In genomic region chr8:4216296-4216695, GRCm38 (mm10) we compare ENCODE assay signal across 8 mouse cellular contexts. TPM values are rescaled to one million over a fixed set of nuclear protein-coding genes. Genes with fewer than 3 reads are reported as not detected.
A peak's percentile ranks its signal among the peaks of the same experiment; 100 is the strongest.
DNase-seq lines count a peak whose midpoint lies in the region; ATAC-seq and TF ChIP-seq lines count a peak whose summit lies in the region.

No protein-coding gene starts in this region.

- no peaks in the 10 kb centered on the region for H3K9me3 ChIP-seq in lung, embryonic 16.5 days (ENCODE audit: control insufficient read depth, low read length)
- no peaks in the 10 kb centered on the region; the same call in 1 of the 2 replicates for H3K9me3 ChIP-seq in limb, embryonic 13.5 days
- H3K9me3 ChIP-seq in stomach, embryonic 14.5 days (ENCODE audit: control insufficient read depth, low read depth, low read length), result no peaks in the 10 kb centered on the region

- H3K27me3 ChIP-seq in cerebellum, adult 2 months (ENCODE audit: control insufficient read depth, insufficient read depth, low read length), result no peaks in the 10 kb centered on the region
- H3K27me3 ChIP-seq in lung, embryonic 16.5 days (ENCODE audit: control insufficient read depth, insufficient read depth, low read depth, low read length), result peaks cover 23% of the 10 kb centered on the region
- peaks cover 61% of the 10 kb centered on the region for H3K27me3 ChIP-seq in limb, embryonic 13.5 days
- H3K27me3 ChIP-seq in stomach, embryonic 14.5 days (ENCODE audit: control insufficient read depth, insufficient read depth, low read length), result no peaks in the 10 kb centered on the region

- no peak overlapping the region for H3K27ac ChIP-seq in cerebellum, adult 2 months (ENCODE audit: insufficient read depth, low read length)
- H3K27ac ChIP-seq in lung, embryonic 16.5 days (ENCODE audit: low read length), result no peak overlapping the region
- H3K27ac ChIP-seq in limb, embryonic 13.5 days, result no peak overlapping the region
- no peak overlapping the region for H3K27ac ChIP-seq in stomach, embryonic 14.5 days (ENCODE audit: low read length)

- H3K9ac ChIP-seq in lung, embryonic 16.5 days (ENCODE audit: low read length), result peak overlapping the region; percentile 64
- H3K9ac ChIP-seq in limb, embryonic 13.5 days, result peak overlapping the region; percentile 61; the same call in 1 of the 2 replicates
- peak overlapping the region; percentile 28; the same call in 1 of the 2 replicates for H3K9ac ChIP-seq in stomach, embryonic 14.5 days (replicated peaks; ENCODE audit: low read depth, low read length)

- 3% methylated on average over 18 of the region's 18 CpGs for WGBS in cerebellum, adult 2 months
- WGBS in lung, embryonic 16.5 days, result 6% methylated on average over 18 of the region's 18 CpGs
- 4% methylated on average over 18 of the region's 18 CpGs for WGBS in limb, embryonic 13.5 days
- WGBS in stomach, embryonic 14.5 days, result 6% methylated on average over 18 of the region's 18 CpGs

- H3K4me2 ChIP-seq in lung, embryonic 16.5 days (ENCODE audit: low read depth, low read length), result peak overlapping the region; percentile 74
- peak overlapping the region; percentile 91 for H3K4me2 ChIP-seq in limb, embryonic 13.5 days (replicated peaks)
- peak overlapping the region; percentile 68 for H3K4me2 ChIP-seq in stomach, embryonic 14.5 days (replicated peaks; ENCODE audit: low read depth, low read length)

- no peak for ATAC-seq in lung, embryonic 16.5 days (ENCODE audit: low read depth)
- ATAC-seq in limb, embryonic 13.5 days (ENCODE audit: low FRiP score, low read depth), result no peak
- ATAC-seq in stomach, embryonic 14.5 days (ENCODE audit: insufficient number of reproducible peaks, insufficient read depth, low FRiP score, low read depth), result no peak

- H3K4me1 ChIP-seq in cerebellum, adult 2 months (ENCODE audit: control insufficient read depth, insufficient read depth, low read length), result no peaks in the 10 kb centered on the region; the same call in none of the 2 replicates
- H3K4me1 ChIP-seq in lung, embryonic 16.5 days (replicated peaks; ENCODE audit: control insufficient read depth, insufficient read depth, low read length), result peaks cover 15% of the 10 kb centered on the region
- peaks cover 37% of the 10 kb centered on the region for H3K4me1 ChIP-seq in limb, embryonic 13.5 days
- no peaks in the 10 kb centered on the region for H3K4me1 ChIP-seq in stomach, embryonic 14.5 days (ENCODE audit: control insufficient read depth, insufficient read depth, low read length)

- DNase-seq in cerebellum, adult 2 months, result peak in 1 of 2 experiments; percentile 48
- no peak for DNase-seq in cerebellum, postnatal 36 days
- DNase-seq in lung, postnatal 10 days, result no peak
- DNase-seq in layer of hippocampus, postnatal 10 days (ENCODE audit: low spot score in 2 of 2), result no peak
- DNase-seq in left cerebral cortex, adult 9 months (ENCODE audit: low spot score in 2 of 2), result no peak

- TF ChIP-seq POLR2A in cerebellum, adult 2 months (IDR thresholded peaks at IDR 0.05; ENCODE audit: borderline replicate concordance, insufficient read depth, low read length), result no peak

- no peaks in the 10 kb centered on the region for H3K36me3 ChIP-seq in lung, embryonic 16.5 days (ENCODE audit: control insufficient read depth, insufficient read depth, low read length)
- no peaks in the 10 kb centered on the region for H3K36me3 ChIP-seq in limb, embryonic 13.5 days
- no peaks in the 10 kb centered on the region for H3K36me3 ChIP-seq in stomach, embryonic 14.5 days (ENCODE audit: control insufficient read depth, insufficient read depth, low read length)

- H3K4me3 ChIP-seq in cerebellum, adult 2 months (replicated peaks; ENCODE audit: insufficient read depth, low read depth, low read length), result peak overlapping the region; percentile 86
- H3K4me3 ChIP-seq in lung, embryonic 16.5 days (ENCODE audit: low read length), result peak overlapping the region; percentile 56
- peak overlapping the region; percentile 52 for H3K4me3 ChIP-seq in limb, embryonic 13.5 days
- peak overlapping the region; percentile 44 for H3K4me3 ChIP-seq in stomach, embryonic 14.5 days (ENCODE audit: low read depth, low read length)

- TF ChIP-seq CTCF in cerebellum, adult 2 months (IDR thresholded peaks at IDR 0.05; ENCODE audit: borderline replicate concordance, insufficient read depth, low read depth, low read length), result no peak

RNA-seq across cellular contexts. Expression of gene Prr36, which starts 1.0 kb away (rescaled TPM):
- 8.2 and 8.6 TPM in 2 replicates for polyA plus RNA-seq in cerebellum, adult 2 months (2012; rRNA removed)
- 4.4 and 4.5 TPM in 2 replicates for polyA plus RNA-seq in lung, embryonic 16.5 days (2015; fragmentation: Nextera tagmentation; extraction: Ambion mirVana)
- polyA plus RNA-seq in limb, embryonic 13.5 days (2015; fragmentation: Nextera tagmentation; extraction: Ambion mirVana), result 1.3 and 1.6 TPM in 2 replicates
- 6.3 and 8.9 TPM in 2 replicates for polyA plus RNA-seq in stomach, embryonic 14.5 days (2014; fragmentation: Nextera tagmentation; extraction: Ambion mirVana)
- 10 to 100 TPM; 57.1 to 59.4 TPM for total RNA-seq in layer of hippocampus, postnatal 10 days (2021)

RNA-seq across cellular contexts. Expression of gene Lrrc8e, which starts 10.3 kb away (rescaled TPM):
- polyA plus RNA-seq in cerebellum, adult 2 months (2012; rRNA removed), result 0.02 TPM in 1 of 2 replicates, not detected in the other
- 6.0 and 6.7 TPM in 2 replicates for polyA plus RNA-seq in lung, embryonic 16.5 days (2015; fragmentation: Nextera tagmentation; extraction: Ambion mirVana)
- 0.41 and 0.62 TPM in 2 replicates for polyA plus RNA-seq in limb, embryonic 13.5 days (2015; fragmentation: Nextera tagmentation; extraction: Ambion mirVana)
- polyA plus RNA-seq in stomach, embryonic 14.5 days (2014; fragmentation: Nextera tagmentation; extraction: Ambion mirVana), result 3.5 and 3.6 TPM in 2 replicates
- not detected for total RNA-seq in layer of hippocampus, postnatal 10 days (2021)

RNA-seq across cellular contexts. Expression of gene Map2k7, which starts 22.2 kb away (rescaled TPM):
- 85.2 and 86.7 TPM in 2 replicates for polyA plus RNA-seq in cerebellum, adult 2 months (2012; rRNA removed)
- polyA plus RNA-seq in lung, embryonic 16.5 days (2015; fragmentation: Nextera tagmentation; extraction: Ambion mirVana), result 26.8 and 29.1 TPM in 2 replicates
- polyA plus RNA-seq in limb, embryonic 13.5 days (2015; fragmentation: Nextera tagmentation; extraction: Ambion mirVana), result 29.3 and 29.9 TPM in 2 replicates
- 22.0 and 26.0 TPM in 2 replicates for polyA plus RNA-seq in stomach, embryonic 14.5 days (2014; fragmentation: Nextera tagmentation; extraction: Ambion mirVana)
- 10 to 100 TPM; 66.4 to 69.8 TPM for total RNA-seq in layer of hippocampus, postnatal 10 days (2021)

RNA-seq across cellular contexts. Expression of gene Gm49320, which starts 22.4 kb away (rescaled TPM):
- 8.6 and 9.4 TPM in 2 replicates for polyA plus RNA-seq in cerebellum, adult 2 months (2012; rRNA removed)
- 1.1 and 1.6 TPM in 2 replicates for polyA plus RNA-seq in lung, embryonic 16.5 days (2015; fragmentation: Nextera tagmentation; extraction: Ambion mirVana)
- 1.3 and 2.4 TPM in 2 replicates for polyA plus RNA-seq in limb, embryonic 13.5 days (2015; fragmentation: Nextera tagmentation; extraction: Ambion mirVana)
- 2.4 and 2.7 TPM in 2 replicates for polyA plus RNA-seq in stomach, embryonic 14.5 days (2014; fragmentation: Nextera tagmentation; extraction: Ambion mirVana)
- total RNA-seq in layer of hippocampus, postnatal 10 days (2021), result under 1 TPM in 1 of 2 experiments, not detected in 1; 0.73 TPM

RNA-seq across cellular contexts. Expression of gene Tgfbr3l, which starts 31.7 kb away (rescaled TPM):
- 32.6 and 39.8 TPM in 2 replicates for polyA plus RNA-seq in cerebellum, adult 2 months (2012; rRNA removed)
- polyA plus RNA-seq in lung, embryonic 16.5 days (2015; fragmentation: Nextera tagmentation; extraction: Ambion mirVana), result 3.4 and 4.2 TPM in 2 replicates
- polyA plus RNA-seq in limb, embryonic 13.5 days (2015; fragmentation: Nextera tagmentation; extraction: Ambion mirVana), result 4.6 and 5.7 TPM in 2 replicates
- 4.9 and 5.3 TPM in 2 replicates for polyA plus RNA-seq in stomach, embryonic 14.5 days (2014; fragmentation: Nextera tagmentation; extraction: Ambion mirVana)
- total RNA-seq in layer of hippocampus, postnatal 10 days (2021), result 1 to 10 TPM; 8.3 to 9.8 TPM
